Mouse (Mus musculus): ENCODE measurements around the gene Mdfic. TPM values are rescaled to one million over a fixed set of nuclear protein-coding genes. Genes with fewer than 3 reads are reported as not detected.
"Not testable (repeated sequence)": the region's sequence is repeated elsewhere in the genome, so short reads cannot be mapped to it uniquely, and the experiment has no call there.

Gene Mdfic
- total RNA-seq (2018; cell fraction: chromatin; rRNA removed), result 1,000 to 10,000 TPM in 3 of 26 experiments, 100 to 1,000 TPM in 23; 207 to 1,244 (median 399) TPM
- total RNA-seq (2018; cell fraction: cytosol; rRNA removed), result 100 to 1,000 TPM; 164 to 281 (median 201) TPM
- 100 to 1,000 TPM; 193 to 717 (median 422) TPM for total RNA-seq (2018; cell fraction: nucleus; rRNA removed)
- polyA plus RNA-seq (2018), result 136 to 190 TPM (median 180 TPM) in 3 replicates

DNA sequence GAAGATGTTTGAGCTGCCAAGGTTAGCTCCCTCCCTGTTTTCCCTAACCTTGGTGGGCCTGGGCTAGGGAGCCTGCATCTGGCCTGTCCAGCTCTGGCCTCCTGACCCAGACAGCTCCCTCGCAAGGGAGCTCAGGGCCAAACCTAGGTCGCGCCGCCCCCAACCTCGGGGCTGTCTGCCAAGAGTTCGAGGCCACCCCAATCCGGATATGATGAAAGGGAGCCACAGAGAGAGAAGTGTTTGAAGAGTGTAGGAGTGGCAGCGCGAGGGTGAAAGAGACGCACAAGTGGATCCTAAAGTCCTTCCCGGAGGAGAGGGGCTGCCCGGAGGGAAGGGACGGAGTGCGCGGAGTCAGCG, at the start of gene Mdfic:
Gene Mdfic (plus strand): TSS at position 201 of the 357 bp plus-strand sequence.
- peaks cover 46% of the 10 kb centered on the region for H3K79me2 ChIP-seq (ENCODE audit: inconsistent target)
- H3K36me3 ChIP-seq (ENCODE audit: inconsistent target), result no peaks in the 10 kb centered on the region
- peak within 1 kb of the TSS; percentile 83 for H3K4me3 ChIP-seq (ENCODE audit: inconsistent target)
- H3K27ac ChIP-seq, result peak within 1 kb of the TSS; percentile 87
- under 1% methylated on average over 15 of the region's 16 CpGs for WGBS (ENCODE audit: missing documents)

DNA sequence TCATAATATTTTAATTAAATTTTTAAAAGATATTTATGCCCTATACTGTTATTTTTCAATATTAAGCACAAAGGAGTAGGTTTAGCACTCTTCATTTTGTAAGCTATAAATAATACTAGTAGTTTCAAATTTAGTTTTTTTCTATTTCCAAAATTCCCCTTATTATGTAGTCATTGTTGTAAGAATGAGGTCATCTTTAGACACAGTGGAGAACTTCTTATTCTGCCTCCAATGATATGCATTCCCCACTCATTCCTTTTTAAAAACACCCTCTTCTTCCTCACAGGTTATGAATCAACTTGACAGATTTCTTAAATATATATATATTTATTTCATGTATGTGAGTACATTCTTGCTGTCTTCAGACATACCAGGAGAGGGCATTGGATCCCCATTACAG, 49.1 kb upstream of the Mdfic start:
- H3K36me3 ChIP-seq (ENCODE audit: inconsistent target), result no peaks in the 10 kb centered on the region
- no peaks in the 10 kb centered on the region for H3K79me2 ChIP-seq (ENCODE audit: inconsistent target)
- no peak overlapping the region for H3K27ac ChIP-seq
- H3K4me3 ChIP-seq (ENCODE audit: inconsistent target), result no peak overlapping the region

DNA sequence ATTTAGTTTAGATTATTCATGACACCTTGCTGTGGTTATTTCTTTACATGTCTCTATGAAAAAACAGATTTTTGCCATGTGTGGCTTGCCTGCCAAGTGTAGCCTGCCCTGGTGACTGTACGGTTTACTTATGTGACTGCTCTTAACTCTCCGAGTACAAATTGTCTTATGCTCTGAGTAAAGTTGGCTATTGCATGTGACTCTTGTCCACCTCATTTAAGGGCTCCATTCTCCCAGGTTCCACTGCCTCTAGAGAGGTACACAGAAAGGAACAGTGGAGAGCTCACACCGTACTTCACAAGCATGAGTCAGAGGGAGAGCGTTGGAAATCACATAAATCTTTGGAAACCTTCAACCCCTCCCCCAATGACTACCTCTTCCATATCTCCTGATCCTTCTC, 10.4 kb upstream of the Mdfic start:
- Histone ChIP-seq H3K79me2 (ENCODE audit: inconsistent target) (no peaks in the 10 kb centered on the region), H3K36me3 (ENCODE audit: inconsistent target) (no peaks in the 10 kb centered on the region), H3K4me3 (ENCODE audit: inconsistent target) (no peak overlapping the region), H3K27ac (no peak overlapping the region)
- WGBS (ENCODE audit: missing documents), result 94% methylated on average over 4 of the region's 4 CpGs

DNA sequence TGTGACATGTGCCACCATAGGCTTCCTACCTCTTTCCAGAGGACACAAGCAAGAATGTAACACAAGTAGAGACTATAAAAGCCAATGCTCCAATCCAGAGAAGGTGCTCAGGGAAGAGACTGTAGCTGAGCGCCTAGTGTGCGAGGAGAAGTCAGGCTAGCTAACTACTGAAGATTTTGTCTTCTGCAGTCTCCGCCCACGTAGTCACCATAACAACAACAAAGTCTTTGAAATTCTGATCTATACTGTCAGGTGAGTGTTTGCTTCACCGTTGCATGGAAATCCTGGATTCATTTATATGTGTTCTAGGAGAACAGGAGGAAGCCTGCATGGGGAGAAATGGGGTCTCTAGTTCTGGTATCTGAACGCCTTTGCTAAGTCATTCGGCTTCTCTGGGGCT, 9.8 kb upstream of the Mdfic start:
- Histone ChIP-seq H3K79me2 (ENCODE audit: inconsistent target) (no peaks in the 10 kb centered on the region), H3K27ac (no peak overlapping the region), H3K36me3 (ENCODE audit: inconsistent target) (no peaks in the 10 kb centered on the region), H3K4me3 (ENCODE audit: inconsistent target) (no peak overlapping the region)
- WGBS (ENCODE audit: missing documents), result 92% methylated on average over 7 of the region's 7 CpGs

DNA sequence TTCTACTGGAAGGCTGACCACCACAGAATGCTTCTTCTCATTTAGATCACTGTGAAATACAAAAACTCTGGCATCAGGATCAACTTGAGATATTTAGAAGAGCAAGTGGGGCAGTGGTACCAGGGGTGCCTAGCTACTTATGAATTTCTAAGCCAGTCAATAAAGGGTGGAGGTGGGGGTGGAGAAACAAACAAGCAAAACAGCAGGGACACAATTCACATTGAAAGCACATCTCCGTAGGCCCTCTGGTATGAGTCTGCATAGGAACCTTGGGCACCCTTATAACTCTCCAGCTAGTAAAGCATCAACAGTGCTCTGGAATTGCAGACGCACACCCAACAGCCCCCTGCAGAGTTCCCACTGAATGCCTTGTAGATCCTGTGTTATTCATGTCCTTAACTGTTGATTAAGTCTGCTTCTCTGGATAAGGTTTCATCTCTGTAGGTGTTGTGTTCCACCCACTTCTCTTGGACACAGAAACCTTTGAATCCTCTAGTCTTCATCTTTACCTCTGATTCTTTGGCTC, 7.5 kb upstream of the Mdfic start:
- Histone ChIP-seq H3K27ac (no peak overlapping the region), H3K4me3 (ENCODE audit: inconsistent target) (no peak overlapping the region), H3K36me3 (ENCODE audit: inconsistent target) (no peaks in the 10 kb centered on the region), H3K79me2 (ENCODE audit: inconsistent target) (no peaks in the 10 kb centered on the region)
- WGBS (ENCODE audit: missing documents), result 86% methylated on average over 2 of the region's 2 CpGs

DNA sequence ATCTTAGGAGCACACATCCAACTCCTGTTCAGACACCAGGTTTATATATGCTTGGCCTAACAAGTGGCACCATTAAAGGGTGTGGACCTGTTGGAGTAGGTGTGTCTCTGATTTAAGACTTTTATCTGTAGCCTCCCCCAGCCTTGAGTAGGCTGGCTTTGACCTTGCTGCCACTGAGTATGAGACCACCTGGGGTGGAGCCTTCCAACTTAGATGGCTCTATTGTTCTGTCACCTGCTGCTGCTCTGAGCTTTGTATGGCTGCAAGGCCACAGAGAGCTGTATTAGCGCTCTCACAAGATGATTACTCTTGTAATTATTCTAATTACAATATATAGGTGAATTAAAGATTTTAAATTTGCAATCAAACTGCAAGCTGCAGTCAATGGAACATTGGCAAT, 6.4 kb upstream of the Mdfic start:
- H3K4me3 ChIP-seq (ENCODE audit: inconsistent target); H3K27ac ChIP-seq; H3K36me3 ChIP-seq (ENCODE audit: inconsistent target); H3K79me2 ChIP-seq (ENCODE audit: inconsistent target): not testable (repeated sequence)
- WGBS (ENCODE audit: missing documents), result 100% methylated on average over 1 of the region's 1 CpGs

DNA sequence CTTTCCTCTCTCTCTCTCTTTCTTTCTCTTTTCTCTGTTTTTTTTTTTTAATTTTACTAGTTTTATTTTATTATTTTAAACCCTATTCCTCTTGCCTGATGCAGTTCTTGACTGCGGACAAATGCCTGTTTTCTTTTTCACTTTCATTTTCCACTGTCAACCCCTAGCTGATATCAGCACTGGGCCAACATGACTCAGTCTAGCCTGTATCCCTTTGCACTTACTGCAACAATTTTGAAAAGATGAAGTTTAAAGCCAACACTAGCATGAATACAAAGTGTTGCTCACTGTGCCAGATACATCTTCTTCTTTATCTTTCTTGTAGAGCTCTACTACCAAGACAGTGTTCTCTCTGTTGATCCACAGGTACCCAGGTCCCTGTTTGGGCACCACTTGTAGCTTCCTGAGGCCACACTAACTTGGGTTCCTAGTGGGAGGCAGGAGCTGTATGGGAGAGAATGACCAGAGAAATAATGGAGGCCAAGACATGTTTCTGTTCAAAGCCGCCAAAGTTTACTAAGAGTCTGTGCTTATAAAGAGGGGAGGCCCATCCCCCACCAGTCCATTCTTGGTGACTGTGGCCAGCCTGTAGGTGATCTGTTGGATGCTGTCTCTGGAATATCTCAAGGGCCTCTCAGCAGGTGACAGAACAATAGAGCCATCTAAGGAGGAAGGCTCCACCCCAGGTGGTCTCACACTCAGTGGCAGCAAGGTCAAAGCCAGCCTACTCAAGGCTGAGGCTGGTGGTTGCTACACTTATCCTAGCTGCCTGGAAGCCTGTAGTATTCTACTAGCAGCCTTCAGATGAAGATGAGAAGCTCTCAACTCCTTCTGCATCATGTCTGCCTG, 5.2 kb upstream of the Mdfic start:
- 59% methylated on average over 2 of the region's 2 CpGs for WGBS (ENCODE audit: missing documents)
- H3K79me2 ChIP-seq (ENCODE audit: inconsistent target), result no peaks in the 10 kb centered on the region; the same call in 1 of the 2 replicates
- no peak overlapping the region for H3K4me3 ChIP-seq (ENCODE audit: inconsistent target)
- 0 out of 2 replicates have a peak overlapping the region, but pooled peaks have one; percentile 17 for H3K27ac ChIP-seq
- no peaks in the 10 kb centered on the region for H3K36me3 ChIP-seq (ENCODE audit: inconsistent target)

DNA sequence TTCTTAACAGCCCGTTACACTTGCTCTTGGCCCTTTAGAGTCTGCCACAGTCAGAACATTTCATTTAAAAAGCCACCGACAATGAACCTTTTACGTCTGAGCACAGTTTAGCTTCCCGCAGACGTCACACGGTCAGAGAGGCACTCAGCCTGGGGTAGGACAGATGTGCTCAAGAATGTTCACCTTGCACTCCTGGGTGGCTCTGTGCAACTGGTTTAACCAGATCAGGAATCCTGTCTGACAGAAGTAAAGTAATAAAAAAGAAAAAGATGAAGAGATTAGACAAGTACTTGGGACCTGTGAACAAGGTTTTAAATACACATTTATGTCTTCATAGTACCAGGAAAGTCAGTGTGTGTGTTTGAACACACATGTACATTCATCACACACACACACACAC, 542 bp upstream of the Mdfic start:
- Histone ChIP-seq H3K79me2 (ENCODE audit: inconsistent target) (peaks cover 41% of the 10 kb centered on the region), H3K27ac (no peak overlapping the region), H3K36me3 (ENCODE audit: inconsistent target) (no peaks in the 10 kb centered on the region), H3K4me3 (ENCODE audit: inconsistent target) (no peak overlapping the region)
- WGBS (ENCODE audit: missing documents), result 100% methylated on average over 6 of the region's 6 CpGs

DNA sequence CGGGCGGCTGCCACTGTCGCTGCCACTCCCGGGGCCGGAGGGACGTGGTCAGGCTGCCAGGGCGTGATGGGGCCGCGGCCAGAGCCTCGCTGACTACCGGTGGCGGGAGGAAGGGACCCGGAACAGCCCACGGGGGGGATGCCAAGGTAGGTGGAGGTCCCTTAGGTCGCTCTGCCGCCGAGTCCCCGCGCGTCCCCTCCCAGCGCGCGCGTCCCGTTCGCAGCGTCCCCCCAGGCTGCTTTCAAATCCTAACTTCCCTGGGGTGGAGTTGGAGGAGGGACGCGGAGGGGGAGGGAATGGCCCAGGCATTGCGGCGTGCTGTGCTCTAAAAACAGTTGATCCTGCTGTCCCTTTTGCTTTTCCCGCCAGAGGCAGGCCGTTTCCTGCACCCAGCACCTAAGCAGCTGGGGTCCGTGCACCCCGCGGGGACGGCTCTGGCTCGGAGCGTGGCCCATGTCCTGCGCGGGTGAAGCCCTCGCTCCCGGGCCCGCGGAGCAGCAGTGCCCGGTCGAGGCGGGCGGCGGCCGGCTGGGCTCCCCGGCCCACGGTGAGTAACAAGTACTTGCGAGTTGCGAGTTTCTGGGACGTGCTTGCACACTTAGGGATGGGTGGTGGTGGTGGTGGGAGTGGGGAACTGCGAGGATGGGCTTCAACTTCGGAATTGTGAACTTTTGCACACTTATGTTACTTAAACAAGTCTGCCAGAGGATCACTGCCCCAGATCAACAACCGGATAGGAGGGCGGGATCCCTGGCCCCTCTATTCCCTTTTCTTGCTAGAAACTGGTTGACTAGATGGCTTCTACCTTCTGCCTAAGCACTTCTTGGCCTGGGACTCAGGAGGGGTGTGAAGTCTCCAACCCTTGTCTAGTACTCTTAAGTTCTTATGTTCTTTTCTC, 606 bp downstream of the Mdfic start:
- Histone ChIP-seq H3K4me3 (ENCODE audit: inconsistent target) (peak overlapping the region; percentile 83), H3K79me2 (ENCODE audit: inconsistent target) (peaks cover 53% of the 10 kb centered on the region), H3K27ac (peak overlapping the region; percentile 87), H3K36me3 (ENCODE audit: inconsistent target) (no peaks in the 10 kb centered on the region)
- WGBS (ENCODE audit: missing documents), result under 1% methylated on average over 53 of the region's 60 CpGs

DNA sequence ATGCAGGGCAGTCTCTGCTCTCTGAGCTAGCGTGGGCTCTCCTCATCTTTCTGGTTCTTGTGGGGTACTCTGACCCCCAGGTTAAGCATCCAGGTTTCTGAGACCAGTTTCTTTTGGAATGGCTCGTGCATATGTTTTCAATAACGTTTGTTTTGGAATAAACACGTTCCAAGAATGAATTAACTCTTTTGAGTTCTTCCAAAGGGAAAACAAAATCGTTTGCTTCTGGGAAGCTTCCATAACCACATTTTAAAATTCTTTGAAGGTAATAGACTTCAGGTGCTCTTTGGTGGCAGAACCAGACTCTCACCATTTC, 1.2 kb downstream of the Mdfic start:
- Histone ChIP-seq H3K36me3 (ENCODE audit: inconsistent target) (no peaks in the 10 kb centered on the region), H3K79me2 (ENCODE audit: inconsistent target) (peaks cover 59% of the 10 kb centered on the region), H3K27ac (peak overlapping the region; percentile 87), H3K4me3 (ENCODE audit: inconsistent target) (peak overlapping the region; percentile 83)
- WGBS (ENCODE audit: missing documents), result 56% methylated on average over 5 of the region's 5 CpGs

DNA sequence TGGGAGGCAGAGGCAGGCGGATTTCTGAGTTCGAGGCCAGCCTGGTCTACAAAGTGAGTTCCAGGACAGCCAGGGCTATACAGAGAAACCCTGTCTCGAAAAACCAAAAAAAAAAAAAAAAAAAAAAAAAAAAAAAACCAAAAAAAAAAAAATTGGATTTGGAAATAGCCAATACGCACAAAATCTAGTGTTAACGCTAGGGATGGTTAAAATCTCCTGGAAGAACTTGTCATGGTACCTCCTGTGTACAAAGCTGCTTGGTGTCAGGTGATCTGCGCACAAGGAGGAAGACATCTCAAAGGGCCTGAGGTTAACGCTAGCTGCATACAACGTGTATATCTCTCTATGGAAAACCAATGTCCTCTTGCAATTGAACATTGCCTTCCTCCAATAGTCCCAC, 2.2 kb downstream of the Mdfic start:
- H3K27ac ChIP-seq; H3K4me3 ChIP-seq (ENCODE audit: inconsistent target); H3K36me3 ChIP-seq (ENCODE audit: inconsistent target): not testable (repeated sequence)
- H3K79me2 ChIP-seq (ENCODE audit: inconsistent target), result peaks cover 68% of the 10 kb centered on the region
- 94% methylated on average over 5 of the region's 8 CpGs for WGBS (ENCODE audit: missing documents)

DNA sequence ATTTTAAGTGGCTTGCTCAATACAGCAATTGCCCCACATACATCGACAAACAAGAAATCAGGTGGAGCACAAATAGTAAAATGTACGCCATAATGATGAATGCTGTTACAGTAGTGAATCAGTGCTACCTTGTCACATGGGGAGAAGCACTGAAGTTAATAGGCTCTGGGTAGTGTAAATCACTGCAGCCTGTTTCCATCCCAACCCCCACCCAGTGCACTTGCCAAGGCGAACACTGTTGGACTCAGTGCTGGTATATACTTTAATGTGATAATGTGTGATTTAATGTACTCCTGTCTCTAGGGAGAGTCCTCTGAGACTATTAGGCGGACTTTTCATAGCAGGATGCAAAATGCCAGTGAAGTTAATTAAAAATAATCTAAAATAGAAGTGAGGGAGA, 3.8 kb downstream of the Mdfic start:
- peak overlapping the region; percentile 12; the same call in 1 of the 2 replicates for H3K27ac ChIP-seq
- H3K36me3 ChIP-seq (ENCODE audit: inconsistent target), result no peaks in the 10 kb centered on the region
- no peak overlapping the region for H3K4me3 ChIP-seq (ENCODE audit: inconsistent target)
- peaks cover 82% of the 10 kb centered on the region for H3K79me2 ChIP-seq (ENCODE audit: inconsistent target)
- WGBS (ENCODE audit: missing documents), result 96% methylated on average over 4 of the region's 4 CpGs

DNA sequence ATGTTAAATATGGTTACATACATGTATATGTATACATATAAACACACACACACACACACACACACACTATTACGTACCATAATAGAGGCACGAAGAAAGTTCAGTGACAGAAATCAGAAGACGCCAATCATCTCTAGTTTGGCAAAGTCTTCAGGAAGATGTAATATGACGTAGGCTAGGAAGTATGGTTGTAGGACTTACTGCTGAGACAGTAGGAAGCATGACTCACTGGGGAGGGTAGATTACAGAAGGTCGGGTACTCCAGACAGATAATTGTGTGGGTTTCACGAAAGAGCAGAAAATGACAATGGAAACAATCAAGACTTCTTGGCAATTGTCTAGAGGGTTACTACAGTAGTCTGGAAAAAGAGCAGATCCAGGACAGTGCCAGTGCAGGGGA, 6.0 kb downstream of the Mdfic start:
- Histone ChIP-seq H3K4me3 (ENCODE audit: inconsistent target) (no peak overlapping the region), H3K27ac (peak overlapping the region; percentile 99), H3K36me3 (ENCODE audit: inconsistent target) (peaks cover 2% of the 10 kb centered on the region; the same call in 1 of the 2 replicates), H3K79me2 (ENCODE audit: inconsistent target) (peaks cover 97% of the 10 kb centered on the region)
- WGBS (ENCODE audit: missing documents), result 42% methylated on average over 5 of the region's 6 CpGs

DNA sequence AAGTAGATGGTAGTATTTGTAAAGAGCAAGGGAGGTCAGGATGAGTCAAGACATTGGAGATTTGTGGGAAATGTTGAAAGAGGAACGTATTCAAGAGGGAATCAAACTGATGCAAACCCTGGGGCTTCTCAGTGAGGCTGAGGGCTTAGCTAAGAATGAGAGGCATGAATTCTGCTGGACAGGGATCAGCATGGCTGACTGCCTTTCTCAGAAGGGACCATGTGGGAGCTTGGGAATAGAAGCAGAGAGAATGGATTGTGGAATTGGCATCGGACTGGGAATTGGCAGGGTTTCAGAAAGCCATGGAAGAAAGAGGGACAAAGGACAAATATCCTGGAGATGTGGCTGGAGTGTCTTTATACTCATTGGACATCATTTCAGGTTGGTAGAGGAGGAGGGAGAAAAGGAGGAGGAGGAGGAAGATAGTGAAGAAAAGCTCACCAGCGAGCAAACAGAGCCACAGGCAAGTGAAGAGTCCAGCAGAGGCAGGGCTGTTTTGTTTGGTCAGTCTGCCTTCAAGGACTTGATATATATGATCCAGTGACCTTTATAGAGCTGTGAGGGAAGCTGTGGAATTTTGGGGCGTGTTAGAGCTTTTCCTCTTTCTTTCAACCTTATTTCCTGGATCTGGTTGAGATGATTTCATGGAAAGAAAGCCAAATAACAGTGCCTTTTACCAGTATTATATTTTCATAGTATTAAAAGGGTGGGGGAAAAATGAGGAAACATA, 7.4 kb downstream of the Mdfic start:
- peak overlapping the region; percentile 99 for H3K27ac ChIP-seq
- H3K4me3 ChIP-seq (ENCODE audit: inconsistent target), result peak overlapping the region; percentile 24

More for the DNA sequence above, 7.4 kb downstream of the Mdfic start:
- Histone ChIP-seq H3K36me3 (ENCODE audit: inconsistent target) (peaks cover 9% of the 10 kb centered on the region; the same call in 1 of the 2 replicates), H3K79me2 (ENCODE audit: inconsistent target) (peaks cover 97% of the 10 kb centered on the region)
- WGBS (ENCODE audit: missing documents), result 57% methylated on average over 4 of the region's 4 CpGs

All from macrophage (primary cell).